Mouse (Mus musculus): ENCODE measurements around the gene Twf1.

DNA sequence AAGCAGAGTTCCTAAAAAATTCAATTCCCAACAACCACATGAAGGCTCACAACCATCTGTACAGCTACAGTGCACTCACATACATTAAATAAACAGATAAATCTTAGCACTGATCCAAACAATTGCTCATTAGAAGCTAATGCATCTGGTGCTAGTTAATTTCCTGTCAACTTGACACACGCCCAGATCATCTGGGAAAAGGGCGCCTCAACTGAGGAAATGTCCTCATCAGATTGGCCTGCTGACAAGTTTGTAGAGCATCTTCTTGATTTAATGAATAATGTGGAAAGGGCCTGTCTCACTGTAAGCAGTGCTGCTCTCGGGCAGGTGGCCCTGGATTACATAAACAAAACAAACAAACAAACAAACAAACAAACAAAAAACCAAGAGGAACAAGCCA, 59.2 kb downstream of the Twf1 start:
- no peak for TF ChIP-seq CTCF (IDR thresholded peaks at IDR 0.05; ENCODE audit: insufficient read depth, low read length)
- TF ChIP-seq POLR2A (IDR thresholded peaks at IDR 0.05; ENCODE audit: borderline replicate concordance, extremely low read depth, low read depth, low read length): no peak

Measured in lung, adult 2 months (tissue).